ENCODE assay signal across 29 mouse cellular contexts in genomic region chr10:36092915-36093314, GRCm38 (mm10).
DNase-seq lines count a peak whose midpoint lies in the region; ATAC-seq lines count a peak whose summit lies in the region.
"Had no signal": no experiment of that assay in that cellular context is flagged by ENCODE, and none has a peak within 500 bp of the region (broad histone marks: within the 10 kb centered on the region; RNA-seq: fewer than 3 reads in every experiment).

No protein-coding gene starts in this region.

- no peaks in the 10 kb centered on the region for H3K27me3 ChIP-seq in forebrain, embryonic 13.5 days
- H3K27me3 ChIP-seq in forebrain, embryonic 10.5 days (ENCODE audit: poor library complexity, severe bottlenecking) = no peaks in the 10 kb centered on the region
- no peaks in the 10 kb centered on the region for H3K27me3 ChIP-seq in hindbrain, embryonic 16.5 days (replicated peaks; ENCODE audit: control insufficient read depth, insufficient read depth, low read length)
- H3K27me3 ChIP-seq in hindbrain, embryonic 10.5 days (ENCODE audit: insufficient read depth, poor library complexity, severe bottlenecking) = no peaks in the 10 kb centered on the region
- no peaks in the 10 kb centered on the region for H3K27me3 ChIP-seq in forebrain, embryonic 16.5 days (replicated peaks; ENCODE audit: control insufficient read depth, insufficient read depth, low read length)
- H3K27me3 ChIP-seq: embryonic facial prominence, embryonic 15.5 days; liver, embryonic 12.5 days; neural tube, embryonic 15.5 days; Patski had no signal

- no peak overlapping the region for H3K27ac ChIP-seq in forebrain, embryonic 13.5 days
- H3K27ac ChIP-seq in forebrain, embryonic 10.5 days = no peak overlapping the region
- H3K27ac ChIP-seq in hindbrain, embryonic 16.5 days (ENCODE audit: low read depth, low read length) = no peak overlapping the region
- H3K27ac ChIP-seq in hindbrain, embryonic 10.5 days = no peak overlapping the region
- no peak overlapping the region for H3K27ac ChIP-seq in forebrain, embryonic 16.5 days (ENCODE audit: low read length)
- H3K27ac ChIP-seq: embryonic facial prominence, embryonic 15.5 days; gastrocnemius, adult 2 months; left cerebral cortex, adult 2 months; liver, embryonic 12.5 days; neural tube, embryonic 15.5 days had no signal

- WGBS in forebrain, embryonic 13.5 days = 56% methylated on average over 2 of the region's 2 CpGs
- 78% methylated on average over 2 of the region's 2 CpGs for WGBS in forebrain, embryonic 10.5 days
- WGBS in hindbrain, embryonic 16.5 days = 44% methylated on average over 2 of the region's 2 CpGs
- WGBS in hindbrain, embryonic 10.5 days = 66% methylated on average over 2 of the region's 2 CpGs
- WGBS in forebrain, embryonic 16.5 days = 35% methylated on average over 2 of the region's 2 CpGs

- H3K4me1 ChIP-seq in forebrain, embryonic 13.5 days = no peaks in the 10 kb centered on the region
- no peaks in the 10 kb centered on the region for H3K4me1 ChIP-seq in forebrain, embryonic 10.5 days
- no peaks in the 10 kb centered on the region for H3K4me1 ChIP-seq in hindbrain, embryonic 16.5 days (ENCODE audit: control insufficient read depth, insufficient read depth, low read depth, low read length)
- no peaks in the 10 kb centered on the region for H3K4me1 ChIP-seq in hindbrain, embryonic 10.5 days (replicated peaks)
- no peaks in the 10 kb centered on the region for H3K4me1 ChIP-seq in forebrain, embryonic 16.5 days (replicated peaks; ENCODE audit: control insufficient read depth, insufficient read depth, low read length)
- H3K4me1 ChIP-seq: embryonic facial prominence, embryonic 15.5 days; liver, embryonic 12.5 days; neural tube, embryonic 15.5 days had no signal

- no peak overlapping the region for H3K4me2 ChIP-seq in forebrain, embryonic 13.5 days
- H3K4me2 ChIP-seq in hindbrain, embryonic 16.5 days (ENCODE audit: low read length) = no peak overlapping the region
- H3K4me2 ChIP-seq in forebrain, embryonic 16.5 days (ENCODE audit: low read length) = no peak overlapping the region
- H3K4me2 ChIP-seq: embryonic facial prominence, embryonic 15.5 days; heart, embryonic 11.5 days; liver, embryonic 12.5 days; midbrain, embryonic 11.5 days; neural tube, embryonic 15.5 days had no signal

- no peaks in the 10 kb centered on the region for H3K36me3 ChIP-seq in forebrain, embryonic 13.5 days (ENCODE audit: poor library complexity, severe bottlenecking)
- H3K36me3 ChIP-seq in forebrain, embryonic 10.5 days (replicated peaks) = no peaks in the 10 kb centered on the region
- H3K36me3 ChIP-seq in hindbrain, embryonic 16.5 days (ENCODE audit: control insufficient read depth, insufficient read depth, low read length) = no peaks in the 10 kb centered on the region
- no peaks in the 10 kb centered on the region for H3K36me3 ChIP-seq in hindbrain, embryonic 10.5 days
- H3K36me3 ChIP-seq in forebrain, embryonic 16.5 days (ENCODE audit: control insufficient read depth, insufficient read depth) = no peaks in the 10 kb centered on the region
- H3K36me3 ChIP-seq: embryonic facial prominence, embryonic 15.5 days; liver, embryonic 12.5 days; neural tube, embryonic 15.5 days had no signal

- H3K4me3 ChIP-seq in forebrain, embryonic 13.5 days = no peak overlapping the region
- no peak overlapping the region for H3K4me3 ChIP-seq in forebrain, embryonic 10.5 days
- no peak overlapping the region for H3K4me3 ChIP-seq in hindbrain, embryonic 16.5 days (ENCODE audit: low read length)
- H3K4me3 ChIP-seq in hindbrain, embryonic 10.5 days = no peak overlapping the region
- no peak overlapping the region for H3K4me3 ChIP-seq in forebrain, embryonic 16.5 days (replicated peaks; ENCODE audit: low read length)
- H3K4me3 ChIP-seq: embryonic facial prominence, embryonic 15.5 days; gastrocnemius, adult 2 months; left cerebral cortex, adult 2 months; liver, embryonic 12.5 days; neural tube, embryonic 15.5 days had no signal

- no peak for DNase-seq in forebrain, embryonic 10.5 days (ENCODE audit: extremely low spot score, low spot score)
- DNase-seq in hindbrain, embryonic 10.5 days (ENCODE audit: low spot score) = no peak
- peak; percentile 39 for DNase-seq in retina, embryonic 14.5 days (ENCODE audit: low spot score)
- no peak for DNase-seq in ovary, postnatal 36 days (ENCODE audit: low spot score)
- DNase-seq: adrenal gland, postnatal 10 days; cerebellum, adult 11 months; cerebellum, adult 9-10 months; cerebellum, postnatal 36 days; gastrocnemius, adult 2 months; gastrocnemius, postnatal 36 days; heart, adult 18-20 months; heart, postnatal 4 days; kidney, adult 11 months; kidney, postnatal 25 days; liver, postnatal 0 days; lung, postnatal 36 days; right cerebral cortex, postnatal 14 days; thymus, postnatal 4 days had no signal

- no peaks in the 10 kb centered on the region for H3K9me3 ChIP-seq in forebrain, embryonic 13.5 days (replicated peaks)
- no peaks in the 10 kb centered on the region for H3K9me3 ChIP-seq in forebrain, embryonic 10.5 days
- no peaks in the 10 kb centered on the region for H3K9me3 ChIP-seq in hindbrain, embryonic 16.5 days (ENCODE audit: control insufficient read depth, low read length)
- H3K9me3 ChIP-seq in hindbrain, embryonic 10.5 days = no peaks in the 10 kb centered on the region
- H3K9me3 ChIP-seq in forebrain, embryonic 16.5 days (ENCODE audit: control insufficient read depth, low read length) = no peaks in the 10 kb centered on the region
- H3K9me3 ChIP-seq: embryonic facial prominence, embryonic 15.5 days; liver, embryonic 12.5 days; neural tube, embryonic 15.5 days had no signal

- no peak overlapping the region for H3K9ac ChIP-seq in forebrain, embryonic 13.5 days
- H3K9ac ChIP-seq in hindbrain, embryonic 16.5 days (ENCODE audit: low read depth, low read length) = no peak overlapping the region
- no peak overlapping the region for H3K9ac ChIP-seq in forebrain, embryonic 16.5 days (replicated peaks; ENCODE audit: low read depth, low read length)
- H3K9ac ChIP-seq: embryonic facial prominence, embryonic 15.5 days; liver, embryonic 12.5 days; liver, postnatal 0 days; neural tube, embryonic 15.5 days had no signal

- peak; percentile 59; the same call in 1 of the 2 replicates for ATAC-seq in forebrain, embryonic 13.5 days
- ATAC-seq in hindbrain, embryonic 16.5 days = peak; percentile 78; the same call in 1 of the 2 replicates
- ATAC-seq in forebrain, embryonic 16.5 days = peak; percentile 81
- ATAC-seq: inflammation-experienced regulatory T-cells, adult 6 months; liver, embryonic 12.5 days; liver, postnatal 0 days; Patski had no signal
